Mouse (Mus musculus): ENCODE data around the gene Rnf214. TPM values are rescaled to one million over a fixed set of nuclear protein-coding genes. Genes with fewer than 3 reads are reported as not detected.
"Not testable (repeated sequence)": the region's sequence is repeated elsewhere in the genome, so short reads cannot be mapped to it uniquely, and the experiment has no call there.

Rnf214 gene
- polyA plus RNA-seq, 1 experiment = 30.5 TPM

DNA sequence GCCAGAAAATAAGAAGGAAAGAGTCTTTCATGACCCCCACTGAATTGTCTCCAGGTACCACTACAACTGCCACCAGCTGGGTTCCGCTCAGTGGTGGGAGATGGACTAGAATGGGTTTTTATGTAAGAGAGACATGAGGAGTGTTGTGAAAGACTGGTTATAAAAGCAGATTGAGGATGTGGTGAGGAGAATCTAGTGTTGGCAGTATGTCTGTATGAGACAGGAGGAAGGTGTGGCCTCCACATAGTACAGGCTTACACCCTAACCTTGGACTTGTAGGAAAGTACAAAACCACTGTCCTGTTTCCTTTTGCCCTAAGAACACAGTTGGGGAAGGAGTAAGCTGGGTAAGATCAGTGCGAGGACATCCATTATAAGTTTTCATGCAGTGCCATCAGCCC is 53.0 kb downstream of the Rnf214 start:
- H3K4me1 ChIP-seq (ENCODE audit: control insufficient read depth, insufficient read depth, low read length) = peaks cover 7% of the 10 kb centered on the region
- no peak overlapping the region for H3K4me3 ChIP-seq (ENCODE audit: insufficient read depth, low read length)
- no peak overlapping the region for H3K27ac ChIP-seq (ENCODE audit: insufficient read depth, low read depth, low read length)
- TF ChIP-seq CTCF (IDR thresholded peaks at IDR 0.05; ENCODE audit: low read depth, low read length) (no peak), POLR2A (IDR thresholded peaks at IDR 0.05; ENCODE audit: borderline replicate concordance, low read depth, low read length) (no peak)

DNA sequence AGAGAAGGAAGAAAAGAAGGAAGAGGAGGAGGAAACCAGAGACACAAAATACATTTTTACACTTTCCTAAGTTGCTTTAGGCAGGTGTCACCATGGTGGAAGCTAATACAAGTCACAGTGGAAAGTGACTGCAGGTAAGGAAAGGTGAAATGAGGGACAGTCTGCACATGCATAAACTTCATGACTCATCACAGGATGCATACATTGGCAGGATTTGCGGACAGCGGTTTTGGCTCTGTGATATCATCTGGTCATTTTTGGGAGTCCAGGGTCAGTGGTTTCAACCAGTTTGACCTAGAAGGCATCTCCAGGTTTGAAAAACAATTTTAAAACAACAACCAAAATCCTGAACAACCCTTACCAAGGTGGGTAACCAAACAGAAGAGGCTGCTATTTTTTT is 54.9 kb downstream of the Rnf214 start:
- Histone ChIP-seq H3K27ac (ENCODE audit: insufficient read depth, low read depth, low read length) (no peak overlapping the region), H3K4me1 (ENCODE audit: control insufficient read depth, insufficient read depth, low read length) (peaks cover 12% of the 10 kb centered on the region), H3K4me3 (ENCODE audit: insufficient read depth, low read length) (no peak overlapping the region)
- TF ChIP-seq CTCF (IDR thresholded peaks at IDR 0.05; ENCODE audit: low read depth, low read length) = no peak
- TF ChIP-seq POLR2A (IDR thresholded peaks at IDR 0.05; ENCODE audit: borderline replicate concordance, low read depth, low read length) = no peak

DNA sequence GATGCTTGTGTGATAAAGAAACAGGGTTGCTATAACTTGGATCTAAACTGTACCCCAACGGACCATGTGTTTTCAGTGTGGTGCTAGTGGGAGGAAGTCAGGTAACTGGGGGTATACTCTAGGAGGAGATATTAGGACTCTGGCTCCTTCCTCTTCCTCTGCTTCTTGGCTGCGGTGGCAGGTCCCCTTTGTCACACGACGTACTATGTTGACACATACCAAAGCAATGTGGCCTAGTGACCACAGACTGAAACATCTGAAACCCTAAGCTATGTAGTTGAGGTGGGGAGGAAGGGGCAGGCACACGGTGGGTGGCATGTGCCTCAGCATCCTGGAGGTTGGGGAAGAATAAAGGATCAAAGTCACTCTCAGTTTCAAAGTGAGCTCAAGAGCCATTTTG is 55.4 kb downstream of the Rnf214 start:
- no peak overlapping the region for H3K27ac ChIP-seq (ENCODE audit: insufficient read depth, low read depth, low read length)
- H3K4me1 ChIP-seq (ENCODE audit: control insufficient read depth, insufficient read depth, low read length) = peaks cover 15% of the 10 kb centered on the region
- no peak overlapping the region for H3K4me3 ChIP-seq (ENCODE audit: insufficient read depth, low read length)
- TF ChIP-seq CTCF (IDR thresholded peaks at IDR 0.05; ENCODE audit: low read depth, low read length) (no peak), POLR2A (IDR thresholded peaks at IDR 0.05; ENCODE audit: borderline replicate concordance, low read depth, low read length) (no peak)

DNA sequence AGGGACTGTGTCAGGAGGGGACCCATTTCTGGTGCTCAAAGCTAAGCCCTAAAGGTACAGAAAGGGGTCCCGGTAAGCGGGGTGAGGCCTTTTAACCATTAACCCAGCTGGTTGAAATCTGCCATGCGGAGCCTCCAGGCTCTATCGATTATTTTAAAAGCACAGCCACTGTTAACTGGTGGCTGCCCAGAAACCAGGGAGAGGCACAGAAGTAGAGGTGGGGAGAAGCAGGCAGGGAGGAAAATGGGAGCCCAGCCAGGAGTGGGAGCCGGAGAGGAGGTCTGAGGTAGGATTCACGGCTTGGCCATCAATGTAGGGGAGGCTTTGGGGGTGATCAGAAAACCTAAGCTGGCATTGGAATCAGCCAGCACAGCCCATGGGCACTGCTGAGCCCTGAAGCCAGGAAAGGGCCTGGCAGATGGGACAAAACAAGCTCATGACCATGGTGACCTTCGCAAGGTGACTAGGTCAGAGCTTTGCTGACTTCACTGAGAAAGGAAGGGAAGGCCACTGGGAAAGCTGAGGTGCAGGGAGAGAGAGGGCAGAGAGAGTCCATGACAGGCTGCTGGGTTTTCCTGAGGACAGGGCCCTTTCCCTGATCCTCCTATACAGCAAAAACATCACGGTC is 56.1 kb downstream of the Rnf214 start:
- peaks cover 15% of the 10 kb centered on the region for H3K4me1 ChIP-seq (ENCODE audit: control insufficient read depth, insufficient read depth, low read length)
- no peak overlapping the region for H3K27ac ChIP-seq (ENCODE audit: insufficient read depth, low read depth, low read length)
- TF ChIP-seq POLR2A (IDR thresholded peaks at IDR 0.05; ENCODE audit: borderline replicate concordance, low read depth, low read length) (no peak), CTCF (IDR thresholded peaks at IDR 0.05; ENCODE audit: low read depth, low read length) (no peak)

DNA sequence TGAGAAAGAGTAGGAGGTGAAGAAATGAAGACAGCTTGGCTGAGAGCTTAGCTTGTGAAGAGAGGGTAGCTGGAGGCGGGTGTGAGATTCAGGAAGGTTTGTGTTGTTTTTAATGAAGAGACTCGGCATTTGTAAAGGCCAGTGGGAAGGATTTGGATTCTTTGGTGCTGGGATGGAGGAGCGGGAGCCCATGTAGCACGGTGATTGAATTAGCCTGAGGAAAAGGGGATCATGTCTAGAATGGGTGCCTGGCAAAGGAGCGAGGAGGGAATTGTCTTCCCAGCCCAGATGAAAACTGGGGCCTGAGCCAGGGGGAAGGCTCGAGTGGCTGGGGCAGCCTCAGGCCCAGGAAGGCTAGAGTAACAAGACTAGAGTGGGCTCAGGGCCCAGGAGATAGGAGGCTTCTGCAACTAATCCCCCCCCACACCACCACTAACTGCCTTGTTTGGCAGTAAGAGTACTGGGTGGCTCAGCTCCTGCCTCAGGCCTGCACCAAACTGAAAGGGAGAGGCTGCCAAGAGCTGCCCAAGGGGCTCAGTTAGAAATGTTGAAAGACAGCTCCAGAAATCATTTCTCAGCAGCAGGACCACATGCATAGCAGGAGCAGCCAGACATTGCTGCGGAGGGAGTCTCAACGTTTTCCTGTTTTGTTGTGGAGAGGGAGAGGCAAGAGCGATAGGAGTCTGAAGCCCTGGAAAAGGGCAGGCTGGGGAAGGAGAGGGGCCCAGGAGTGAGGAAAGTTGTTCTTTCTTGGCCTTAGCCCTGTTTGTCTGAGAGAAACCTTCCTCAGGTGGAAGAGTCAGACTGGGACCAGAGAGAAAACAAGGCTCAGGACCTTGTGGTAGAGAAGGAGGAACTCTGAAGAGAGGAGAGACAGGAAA is 56.9 kb downstream of the Rnf214 start:
- TF ChIP-seq POLR2A (IDR thresholded peaks at IDR 0.05; ENCODE audit: borderline replicate concordance, low read depth, low read length) (no peak), CTCF (IDR thresholded peaks at IDR 0.05; ENCODE audit: low read depth, low read length) (no peak)
- no peak overlapping the region for H3K27ac ChIP-seq (ENCODE audit: insufficient read depth, low read depth, low read length)

More for the DNA sequence above, 56.1 kb downstream of the Rnf214 start:
- no peak overlapping the region for H3K4me3 ChIP-seq (ENCODE audit: insufficient read depth, low read length)

DNA sequence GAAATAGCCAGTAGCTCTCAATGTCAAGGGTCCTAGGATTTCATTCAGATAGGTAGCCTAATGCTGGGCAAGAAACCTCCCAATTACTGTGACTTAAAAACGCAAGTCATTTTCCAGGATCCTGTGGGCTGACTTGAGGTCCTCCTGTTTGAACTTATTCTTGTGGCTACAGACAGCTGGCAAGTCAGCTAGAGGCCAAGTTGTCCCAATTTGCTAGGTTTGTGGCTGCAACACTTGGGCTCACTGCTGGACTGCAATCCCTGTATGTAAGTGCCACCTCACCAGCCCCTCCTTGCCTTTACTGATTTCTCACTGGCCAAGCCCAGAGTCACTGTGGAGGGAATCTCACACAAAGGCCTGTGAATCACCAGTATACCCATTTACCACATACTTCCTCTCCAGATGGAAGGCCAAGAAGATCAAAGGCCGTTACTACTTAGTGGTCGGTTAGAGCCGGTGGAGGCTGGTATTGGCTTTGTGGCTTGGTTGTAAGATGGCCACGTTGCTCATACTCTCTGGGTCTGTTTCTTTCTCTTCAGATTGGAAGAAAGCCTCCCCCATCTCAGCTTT is 59.7 kb downstream of the Rnf214 start:
- Histone ChIP-seq H3K4me3 (ENCODE audit: insufficient read depth, low read length) (no peak overlapping the region), H3K27ac (ENCODE audit: insufficient read depth, low read depth, low read length) (no peak overlapping the region)
- no peak for TF ChIP-seq POLR2A (IDR thresholded peaks at IDR 0.05; ENCODE audit: borderline replicate concordance, low read depth, low read length)

More for the DNA sequence above, 56.9 kb downstream of the Rnf214 start:
- no peak overlapping the region for H3K4me3 ChIP-seq (ENCODE audit: insufficient read depth, low read length)
- H3K4me1 ChIP-seq (ENCODE audit: control insufficient read depth, insufficient read depth, low read length) = peaks cover 15% of the 10 kb centered on the region

DNA sequence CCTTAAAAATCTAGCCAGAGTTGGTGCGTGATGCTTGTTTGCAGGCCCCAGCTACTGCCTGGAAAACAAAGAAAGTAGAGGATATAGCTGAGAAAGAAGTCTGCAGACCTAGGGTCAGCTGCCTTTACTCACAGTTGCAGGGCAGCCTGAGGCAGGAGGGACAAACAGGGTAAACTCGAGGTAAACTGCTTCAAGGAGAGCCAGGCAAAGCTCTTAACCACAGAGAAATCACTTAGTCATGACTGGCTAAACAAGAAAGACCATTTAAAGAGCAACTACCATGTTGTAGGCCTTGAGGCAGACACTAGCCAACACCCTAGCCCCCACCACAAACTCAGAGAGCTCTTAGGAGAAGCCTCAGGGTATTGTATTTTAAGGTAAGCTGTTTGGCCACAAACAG is 60.5 kb downstream of the Rnf214 start:
- not testable (repeated sequence) for H3K4me3 ChIP-seq (ENCODE audit: insufficient read depth, low read length); H3K27ac ChIP-seq (ENCODE audit: insufficient read depth, low read depth, low read length); H3K4me1 ChIP-seq (ENCODE audit: control insufficient read depth, insufficient read depth, low read length)

More for the DNA sequence above, 59.7 kb downstream of the Rnf214 start:
- peaks cover 10% of the 10 kb centered on the region for H3K4me1 ChIP-seq (ENCODE audit: control insufficient read depth, insufficient read depth, low read length)

DNA sequence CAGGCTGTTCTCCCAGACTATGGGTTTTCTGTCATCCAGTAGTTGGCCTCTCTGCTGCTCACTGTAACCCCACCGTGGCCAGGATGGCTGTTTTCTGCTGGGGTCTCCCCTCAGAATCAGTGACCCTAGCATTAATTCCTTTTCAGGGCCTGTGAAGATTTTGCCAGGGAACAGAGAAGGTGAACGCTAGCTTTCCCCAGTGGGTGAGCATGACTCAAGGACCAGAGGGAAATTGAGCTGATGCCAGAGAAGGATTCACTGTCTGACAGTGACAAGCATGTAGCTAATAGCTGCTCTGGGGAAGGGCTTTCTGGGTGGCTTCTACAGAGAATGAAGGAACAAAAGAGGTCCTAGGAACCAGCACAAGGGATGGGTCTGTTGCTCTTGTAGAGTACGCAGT is 61.2 kb downstream of the Rnf214 start:
- no peak overlapping the region for H3K4me3 ChIP-seq (ENCODE audit: insufficient read depth, low read length)
- TF ChIP-seq POLR2A (IDR thresholded peaks at IDR 0.05; ENCODE audit: borderline replicate concordance, low read depth, low read length) (no peak), CTCF (IDR thresholded peaks at IDR 0.05; ENCODE audit: low read depth, low read length) (no peak)
- peaks cover 8% of the 10 kb centered on the region for H3K4me1 ChIP-seq (ENCODE audit: control insufficient read depth, insufficient read depth, low read length)
- no peak overlapping the region for H3K27ac ChIP-seq (ENCODE audit: insufficient read depth, low read depth, low read length)

DNA sequence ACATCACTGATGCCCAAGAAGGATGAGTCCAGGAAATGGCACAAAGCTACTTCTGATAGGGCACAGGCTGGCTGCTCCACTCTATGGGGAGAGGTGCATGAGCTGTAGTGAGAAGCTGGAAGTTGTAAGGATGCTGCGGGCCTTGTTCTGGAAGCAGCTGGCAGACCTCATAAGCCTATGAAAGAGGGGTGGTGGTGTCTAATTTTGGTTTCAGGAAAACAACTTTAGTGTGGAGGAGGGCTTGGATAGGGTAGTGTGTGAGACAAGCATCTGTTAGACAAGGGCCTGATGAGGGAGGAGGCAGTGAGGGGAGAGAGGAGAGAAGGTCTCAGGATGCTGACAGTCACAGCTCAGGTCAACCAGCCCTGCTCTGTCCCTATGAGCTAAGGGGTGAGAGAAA is 62.9 kb downstream of the Rnf214 start:
- Histone ChIP-seq H3K4me3 (ENCODE audit: insufficient read depth, low read length) (no peak overlapping the region), H3K4me1 (ENCODE audit: control insufficient read depth, insufficient read depth, low read length) (peaks cover 8% of the 10 kb centered on the region), H3K27ac (ENCODE audit: insufficient read depth, low read depth, low read length) (no peak overlapping the region)
- TF ChIP-seq CTCF (IDR thresholded peaks at IDR 0.05; ENCODE audit: low read depth, low read length) (no peak), POLR2A (IDR thresholded peaks at IDR 0.05; ENCODE audit: borderline replicate concordance, low read depth, low read length) (no peak)

DNA sequence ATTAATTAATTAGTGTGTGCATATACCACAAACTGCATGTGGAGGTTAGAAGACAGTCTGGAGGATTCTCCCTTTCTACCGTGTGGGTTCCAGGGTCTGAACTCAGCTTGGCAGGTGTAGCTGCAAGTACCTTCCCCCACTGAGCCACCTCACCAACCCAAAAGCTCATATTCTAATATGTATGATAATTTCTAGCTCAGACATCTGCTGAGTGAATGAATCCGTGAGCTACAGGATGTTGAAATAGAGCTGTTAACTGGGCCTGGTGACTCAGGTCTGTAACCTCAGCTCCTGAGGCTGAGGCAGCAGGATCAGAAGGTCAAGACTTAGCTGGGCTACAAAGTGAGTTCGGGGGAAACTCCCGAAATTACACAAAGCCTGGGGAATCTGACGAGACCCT is 63.7 kb downstream of the Rnf214 start:
- Histone ChIP-seq H3K4me3 (ENCODE audit: insufficient read depth, low read length) (no peak overlapping the region), H3K27ac (ENCODE audit: insufficient read depth, low read depth, low read length) (no peak overlapping the region), H3K4me1 (ENCODE audit: control insufficient read depth, insufficient read depth, low read length) (peaks cover 8% of the 10 kb centered on the region)
- TF ChIP-seq POLR2A (IDR thresholded peaks at IDR 0.05; ENCODE audit: borderline replicate concordance, low read depth, low read length) = no peak
- TF ChIP-seq CTCF (IDR thresholded peaks at IDR 0.05; ENCODE audit: low read depth, low read length) = no peak

Data from bone marrow macrophage, adult 2 months (primary cell).